Mouse (Mus musculus): ENCODE measurements around the gene Fam193a.

The Fam193a gene

DNA sequence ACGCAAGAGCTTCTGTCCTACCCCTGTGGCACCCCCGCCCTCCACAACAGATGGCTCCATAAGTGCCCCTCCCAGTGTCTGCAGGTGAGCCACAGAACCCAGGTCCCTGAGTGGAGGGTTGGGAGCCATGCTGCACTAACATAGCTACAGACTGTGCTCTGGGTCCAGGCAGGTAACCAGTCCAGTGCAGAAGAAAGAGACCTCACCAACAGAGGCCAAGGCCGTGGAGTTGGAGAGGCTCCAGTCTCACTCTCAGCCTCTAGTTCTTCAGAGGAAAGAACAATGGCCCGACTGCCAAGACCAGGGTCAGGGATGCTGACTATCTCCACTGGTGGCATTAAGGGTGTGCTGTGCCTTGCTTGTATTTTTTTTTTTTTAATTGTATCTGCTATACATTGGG is 91.6 kb downstream of the Fam193a start:
- no peak for DNase-seq (ENCODE audit: low spot score in 2 of 2)

DNA sequence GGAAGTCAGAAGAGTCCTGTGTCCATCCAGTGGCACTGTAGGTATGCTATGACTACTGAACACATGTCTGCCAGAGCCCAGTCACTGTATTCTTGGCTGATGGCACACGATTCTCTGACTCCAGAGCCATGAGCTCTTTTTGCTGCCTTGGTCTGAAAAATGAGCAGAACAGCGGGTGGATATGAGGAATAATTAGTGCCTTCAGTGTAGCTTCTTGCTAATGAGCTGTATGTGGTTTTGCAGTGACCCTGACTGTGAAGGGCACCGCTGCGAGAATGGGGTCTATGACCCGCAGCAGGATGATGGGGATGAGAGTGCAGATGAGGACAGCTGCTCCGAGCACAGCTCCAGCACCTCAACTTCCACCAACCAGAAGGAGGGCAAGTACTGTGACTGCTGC is 92.1 kb downstream of the Fam193a start:
- no peak for DNase-seq (ENCODE audit: low spot score in 2 of 2)

DNA sequence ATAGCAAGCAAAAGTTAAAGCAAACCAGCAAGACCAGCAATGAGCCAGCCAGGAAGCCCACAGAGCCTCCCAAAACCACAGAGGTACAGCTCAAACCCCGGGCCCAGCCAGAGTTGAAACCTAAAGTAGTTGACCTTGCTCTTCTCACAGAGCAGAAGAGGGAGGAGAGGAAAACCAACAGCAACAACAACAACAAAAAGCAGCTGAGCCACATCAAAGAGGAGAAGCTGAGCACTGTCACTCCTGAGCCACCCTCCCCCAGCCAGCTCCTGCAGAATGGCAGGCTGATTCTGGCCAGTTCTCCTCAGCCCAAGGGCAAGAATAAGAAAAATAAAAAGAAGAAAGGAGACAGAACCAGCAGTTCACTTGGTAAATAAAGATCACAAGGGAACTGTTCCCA is 96.3 kb downstream of the Fam193a start:
- DNase-seq (ENCODE audit: low spot score in 2 of 2) = no peak

DNA sequence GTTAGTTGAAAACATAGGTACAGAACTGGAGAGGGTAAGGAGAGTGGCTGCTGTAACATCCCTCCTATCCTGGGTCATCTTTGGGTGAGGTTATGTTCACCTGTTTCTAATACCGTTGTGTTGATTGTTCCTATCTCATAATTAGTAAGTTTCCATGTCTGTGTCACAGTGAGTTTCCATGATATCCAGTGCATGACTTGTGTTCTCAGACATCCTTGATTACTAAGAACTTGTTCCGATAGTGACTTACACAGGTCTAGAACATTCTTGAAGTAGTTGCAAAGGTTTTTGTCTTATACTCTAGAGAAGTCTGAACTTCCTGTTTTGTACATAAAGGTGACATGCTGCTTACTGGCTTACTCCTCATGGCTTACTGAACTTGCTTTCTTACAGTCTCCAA is 96.9 kb downstream of the Fam193a start:
- DNase-seq (ENCODE audit: low spot score in 2 of 2) = no peak

DNA sequence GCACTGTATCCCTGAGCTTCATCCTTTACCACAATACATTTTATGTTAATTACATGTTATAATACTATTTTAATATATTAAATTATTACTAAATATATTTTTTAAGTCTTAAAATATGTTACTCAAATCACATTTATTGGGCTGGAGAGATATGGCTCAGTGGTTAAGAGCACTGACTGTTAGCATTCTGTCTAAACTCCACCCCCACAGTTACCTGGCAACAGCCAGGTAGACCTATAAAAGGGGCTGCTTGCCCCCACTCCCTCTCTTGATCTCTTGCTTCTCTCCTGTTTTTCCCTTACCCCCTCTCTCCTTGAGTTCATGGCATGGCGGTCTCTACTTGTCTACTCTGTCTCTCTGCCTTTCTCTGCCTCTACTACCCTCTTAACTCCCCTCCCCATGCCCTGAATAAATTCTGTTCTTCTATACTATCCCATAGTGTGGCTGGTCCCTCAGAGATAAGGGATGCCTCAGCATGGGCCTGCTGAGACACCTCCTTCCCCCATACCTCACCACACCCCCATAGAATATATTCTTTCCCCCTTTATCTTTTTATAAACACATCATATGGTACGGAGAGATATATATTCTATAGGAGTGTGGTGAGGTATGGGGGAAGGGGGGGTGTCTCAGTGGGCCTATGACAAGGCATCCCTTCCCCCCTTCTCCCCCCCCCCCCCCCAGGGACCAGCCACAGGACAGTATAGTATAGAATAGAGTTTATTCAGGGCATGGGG is 98.5 kb downstream of the Fam193a start:
- DNase-seq (ENCODE audit: low spot score in 2 of 2) = no peak

DNA sequence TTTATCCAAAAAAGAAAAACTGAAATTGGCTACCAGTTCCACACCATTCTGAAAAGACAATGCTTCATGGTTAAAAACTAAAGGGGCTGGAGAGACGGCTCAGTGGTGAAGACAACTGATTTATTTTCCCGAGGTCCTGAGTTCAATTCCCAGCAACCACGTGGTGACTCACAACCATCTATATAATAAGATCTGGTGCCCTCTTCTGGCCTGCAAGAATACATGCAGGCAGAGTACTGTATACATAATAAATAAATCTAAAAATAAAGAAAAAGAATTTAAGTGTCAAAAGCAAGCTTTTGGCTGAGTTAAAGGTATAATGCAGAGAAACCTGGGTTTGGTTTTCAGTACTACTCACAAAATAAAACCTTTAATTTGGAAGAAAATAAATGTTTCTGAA is 111.2 kb downstream of the Fam193a start:
- DNase-seq (ENCODE audit: low spot score in 2 of 2) = no peak

DNA sequence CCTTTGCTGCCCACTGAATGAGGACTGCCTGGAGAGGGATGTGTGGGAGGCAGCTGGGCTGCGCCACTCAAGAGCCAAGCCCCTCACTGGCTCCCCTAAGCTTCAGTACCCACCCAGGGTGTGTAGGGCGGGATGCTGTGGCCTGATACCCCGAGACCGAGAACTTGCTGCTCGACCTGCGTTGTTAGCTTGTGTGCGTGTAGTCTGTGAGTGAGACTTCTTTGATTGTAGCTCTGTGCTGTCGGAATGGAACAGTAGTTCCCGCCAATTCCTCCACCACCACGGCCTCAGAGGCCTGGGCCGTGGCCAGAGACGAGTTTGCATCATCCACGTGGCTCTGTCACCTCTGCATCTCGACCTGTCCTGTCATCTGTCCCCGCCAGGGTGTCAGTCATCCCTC is 116.0 kb downstream of the Fam193a start:
- DNase-seq (ENCODE audit: low spot score in 2 of 2) = no peak

DNA sequence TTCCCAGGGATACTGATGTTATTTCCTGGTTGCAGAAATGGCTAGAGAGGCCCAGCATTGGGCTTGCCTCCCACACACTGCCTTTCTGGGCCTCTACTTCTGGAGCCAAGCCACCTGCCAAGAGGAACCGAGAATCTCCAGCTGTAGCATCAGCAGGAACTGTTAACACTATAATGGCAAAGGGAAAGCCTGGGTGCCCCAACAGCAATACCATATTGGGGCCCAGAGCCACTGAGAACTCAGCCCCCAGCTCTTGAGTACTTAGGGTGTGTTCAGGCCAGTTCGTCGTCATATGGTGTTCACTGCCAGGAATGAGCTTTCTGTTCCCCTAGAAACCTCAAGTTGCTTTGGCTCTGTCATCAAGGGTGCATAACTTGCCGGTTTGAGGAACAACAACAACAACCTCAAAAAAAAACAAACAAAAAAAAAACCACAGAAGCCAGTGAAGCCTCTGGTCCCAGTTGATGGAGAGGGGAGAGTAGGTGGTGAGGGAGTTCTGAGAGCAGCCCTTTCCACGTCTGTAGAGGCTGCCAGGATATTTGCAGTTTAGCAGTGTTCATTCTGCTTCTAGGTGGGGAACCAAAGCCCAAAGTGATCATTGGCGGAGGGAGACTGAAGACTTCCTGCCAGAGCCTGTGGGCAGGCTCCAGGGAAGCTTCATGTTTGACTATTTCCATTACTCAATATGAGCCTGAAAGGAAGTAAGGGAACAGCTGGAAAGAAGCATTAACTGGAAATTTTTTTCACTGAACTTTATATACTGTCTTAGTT is 117.8 kb downstream of the Fam193a start:
- DNase-seq (ENCODE audit: low spot score in 2 of 2) = peak in 1 of 2 experiments; percentile 28

DNA sequence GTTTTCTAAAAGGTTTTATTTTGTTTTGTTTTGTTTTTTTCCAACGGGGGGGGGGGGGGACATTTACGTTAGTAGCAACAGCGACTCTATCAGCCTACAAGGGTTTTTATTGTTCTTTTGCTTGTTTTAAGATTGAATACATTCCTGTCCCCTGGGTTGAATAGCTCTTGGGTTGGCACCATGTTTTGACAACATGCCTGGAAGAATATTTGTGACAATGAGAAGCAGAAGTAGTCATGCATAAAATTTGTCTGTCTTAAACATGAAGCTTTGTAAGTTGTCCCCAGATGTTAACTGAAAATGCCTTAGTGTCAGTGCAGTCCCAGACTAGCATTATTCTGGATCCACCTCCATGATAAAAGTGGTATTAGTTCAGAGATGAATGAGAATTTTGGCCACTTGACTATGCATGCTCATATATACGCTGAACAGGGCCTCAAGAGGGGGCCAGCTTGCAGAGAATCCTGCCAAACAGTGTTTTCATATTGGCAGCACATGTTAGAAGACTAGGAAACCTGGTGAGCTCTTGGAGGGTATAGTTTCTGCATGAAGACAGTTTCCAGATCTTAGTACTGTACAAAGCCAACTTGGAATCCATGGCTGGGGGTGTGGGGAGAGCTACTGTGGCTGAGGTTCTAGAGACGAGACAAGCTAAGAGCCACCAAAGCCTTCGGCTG is 119.1 kb downstream of the Fam193a start:
- no peak for DNase-seq (ENCODE audit: low spot score in 2 of 2)

DNA sequence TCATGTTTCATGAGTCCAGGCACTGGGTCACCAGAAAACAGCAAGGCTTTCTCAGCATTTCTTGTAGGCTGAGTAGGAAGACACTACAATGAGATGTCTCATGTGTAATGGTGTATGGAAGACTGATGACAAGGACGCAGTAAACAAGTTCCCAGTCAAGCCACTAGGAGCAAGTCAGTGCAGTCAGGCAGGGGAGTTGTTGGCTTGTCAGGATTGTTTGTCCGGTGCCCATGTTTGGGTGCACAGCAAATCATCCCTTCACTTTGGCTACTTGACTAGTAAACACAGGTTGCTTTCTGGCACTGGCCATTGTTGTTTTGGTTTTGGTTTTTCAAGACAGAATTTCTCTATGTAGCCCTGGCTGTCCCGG is 119.7 kb downstream of the Fam193a start:
- no peak for DNase-seq (ENCODE audit: low spot score in 2 of 2)

DNA sequence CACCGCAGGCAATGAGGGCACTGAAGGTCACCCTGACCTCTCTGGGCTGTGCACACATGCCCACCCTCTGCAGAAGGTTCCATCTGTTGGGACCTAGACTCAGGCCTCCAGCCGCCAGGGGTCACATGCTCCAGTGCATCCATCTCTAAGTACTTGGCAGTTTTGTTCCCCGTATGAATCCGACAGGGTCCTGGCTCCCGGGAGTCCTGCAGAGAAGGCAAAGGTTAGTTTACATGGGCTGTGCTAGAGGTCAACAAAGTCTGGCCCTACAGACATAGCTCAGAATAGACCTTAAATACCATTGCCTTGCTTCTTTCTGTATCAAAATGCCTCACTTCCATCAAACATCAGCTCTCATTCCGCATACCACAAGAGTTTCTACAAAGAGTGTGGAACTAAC is 127.0 kb downstream of the Fam193a start:
- DNase-seq (ENCODE audit: low spot score in 2 of 2) = no peak

DNA sequence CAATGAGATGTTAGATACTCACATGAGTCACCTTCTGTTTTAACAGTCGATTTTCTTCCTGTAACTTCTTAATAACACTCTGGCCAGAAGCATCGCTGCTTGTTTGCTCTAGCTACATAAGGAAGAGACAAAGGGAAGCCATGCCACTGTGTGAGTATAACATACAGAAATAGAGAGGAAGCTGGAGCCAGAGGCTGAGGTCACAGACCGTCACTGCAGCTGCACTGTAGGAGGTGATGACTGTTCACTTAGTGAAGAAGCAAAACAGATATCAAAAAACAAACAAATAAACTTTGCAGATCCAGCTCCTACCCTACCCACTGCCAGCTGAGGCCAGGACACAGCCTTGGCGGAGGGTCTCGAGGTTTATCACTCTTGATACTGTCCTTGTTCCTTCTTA is 131.2 kb downstream of the Fam193a start:
- no peak for DNase-seq (ENCODE audit: low spot score in 2 of 2)

DNA sequence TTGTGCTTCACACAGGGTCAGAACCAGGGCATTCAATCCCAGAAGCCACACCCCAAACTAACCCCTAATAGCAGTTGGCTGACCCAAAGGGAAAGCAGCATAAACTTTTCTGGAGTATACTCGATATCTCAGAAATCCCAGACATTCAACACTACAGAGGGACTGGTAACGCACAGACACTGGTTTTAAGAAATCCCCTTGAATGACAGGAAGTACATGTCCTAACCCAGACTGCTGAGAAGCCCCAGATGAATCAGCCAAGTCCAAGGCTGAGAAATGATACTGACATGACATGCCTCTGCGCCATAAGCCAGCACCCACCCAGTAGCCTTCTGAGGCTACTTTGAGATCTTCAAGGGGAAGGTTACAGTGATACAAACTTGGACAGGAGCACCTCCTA is 131.9 kb downstream of the Fam193a start:
- no peak for DNase-seq (ENCODE audit: low spot score in 2 of 2)

DNA sequence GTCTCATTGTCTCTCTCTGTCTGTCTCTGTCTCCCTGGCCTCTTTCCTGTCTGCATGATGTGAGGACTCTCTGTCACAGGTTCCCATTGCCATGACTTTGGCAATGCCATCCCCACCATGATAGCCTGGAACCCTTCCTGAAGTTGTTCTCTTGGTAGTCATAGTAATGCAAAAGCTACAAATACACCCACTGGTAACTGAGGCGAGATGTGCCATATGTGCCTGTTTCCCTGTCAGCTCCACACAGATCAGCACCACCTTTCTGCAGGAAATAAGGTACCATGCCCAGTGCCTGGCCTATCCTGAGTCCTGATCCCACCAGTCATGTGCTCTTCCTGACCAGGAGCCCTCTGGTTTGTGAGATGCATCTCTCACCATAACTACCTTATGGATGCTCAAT is 132.7 kb downstream of the Fam193a start:
- DNase-seq (ENCODE audit: low spot score in 2 of 2) = no peak

DNA sequence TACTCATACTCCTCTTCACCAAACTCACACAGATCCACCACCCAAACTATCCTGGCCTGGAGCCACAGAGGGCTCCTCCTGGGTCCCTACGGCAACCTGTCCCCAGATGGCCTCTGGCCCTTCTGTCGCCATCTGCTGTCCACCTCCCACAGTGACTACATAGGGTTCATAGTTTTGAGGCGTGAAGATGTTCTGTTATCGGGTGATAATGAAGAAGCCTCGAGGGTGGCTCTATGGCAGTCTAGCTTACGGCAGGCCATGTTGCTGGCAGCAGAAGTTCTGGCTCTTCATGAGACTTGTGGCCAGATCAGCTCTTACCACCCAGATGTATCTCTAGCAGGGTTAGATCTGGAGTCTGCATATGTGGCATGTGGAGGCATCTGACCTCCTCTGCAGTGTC is 133.1 kb downstream of the Fam193a start:
- DNase-seq (ENCODE audit: low spot score in 2 of 2) = no peak

DNA sequence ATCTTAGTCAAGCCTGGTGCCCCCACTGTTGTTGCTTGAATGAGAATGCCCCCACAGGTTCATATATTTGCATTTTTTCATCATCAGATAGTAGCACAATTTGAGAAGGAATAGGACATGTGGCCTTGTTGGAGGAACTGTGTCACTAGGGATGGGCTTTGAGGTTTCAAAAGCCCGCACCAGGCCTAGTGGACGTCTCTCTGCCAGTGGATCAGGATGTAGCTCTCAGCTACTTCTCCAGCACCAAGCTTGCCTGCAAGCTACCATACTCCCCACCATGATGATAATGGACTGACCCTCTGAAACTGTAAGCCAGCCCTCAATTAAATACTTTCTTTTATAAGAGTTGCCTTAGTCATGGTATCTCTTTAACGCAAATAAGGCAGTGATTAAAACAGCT is 142.8 kb downstream of the Fam193a start:
- no peak for DNase-seq (ENCODE audit: low spot score in 2 of 2)

DNA sequence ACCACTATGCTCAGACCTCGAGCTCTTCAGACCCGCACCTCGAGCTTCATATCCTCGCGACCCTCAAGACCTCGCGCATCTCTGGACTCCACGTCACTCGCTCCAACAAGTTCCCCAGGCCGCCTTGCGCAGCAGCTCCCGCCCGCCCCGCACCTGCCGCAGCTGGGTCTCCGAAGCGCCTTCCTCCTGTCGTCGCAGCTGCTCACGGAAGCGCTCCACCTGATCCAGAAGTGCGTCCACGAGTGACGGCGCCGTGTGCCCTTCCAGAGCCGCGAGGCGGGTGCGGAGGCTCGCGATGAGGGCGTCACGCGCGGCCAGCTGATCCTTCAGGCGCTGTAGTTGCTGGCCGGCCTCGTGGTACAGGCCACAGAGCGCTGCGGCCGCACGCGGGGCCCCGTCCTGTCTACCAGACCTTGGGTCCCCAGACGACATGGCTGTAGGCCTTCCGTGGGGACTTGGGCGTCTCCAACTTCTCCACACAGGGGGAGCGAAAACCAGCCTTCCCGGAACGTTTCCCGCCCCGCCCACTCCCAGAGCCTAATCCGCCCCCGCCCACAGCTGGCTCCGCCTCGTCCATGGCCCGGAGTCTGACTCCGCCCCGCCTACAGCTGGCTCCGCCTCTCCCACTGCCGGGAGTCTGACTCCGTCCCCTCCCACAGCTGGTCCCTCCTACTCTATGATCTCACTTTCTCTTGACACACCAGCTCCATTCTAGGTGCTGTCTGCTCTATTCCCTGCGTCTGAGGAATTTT is 143.9 kb downstream of the Fam193a start, which contains the start of gene Tnip2:
TSS of gene Tnip2 (minus strand) at position 526 of the 752 bp plus-strand sequence.
- peak; percentile 93 to 98 for DNase-seq (ENCODE audit: low spot score in 2 of 2)

DNA sequence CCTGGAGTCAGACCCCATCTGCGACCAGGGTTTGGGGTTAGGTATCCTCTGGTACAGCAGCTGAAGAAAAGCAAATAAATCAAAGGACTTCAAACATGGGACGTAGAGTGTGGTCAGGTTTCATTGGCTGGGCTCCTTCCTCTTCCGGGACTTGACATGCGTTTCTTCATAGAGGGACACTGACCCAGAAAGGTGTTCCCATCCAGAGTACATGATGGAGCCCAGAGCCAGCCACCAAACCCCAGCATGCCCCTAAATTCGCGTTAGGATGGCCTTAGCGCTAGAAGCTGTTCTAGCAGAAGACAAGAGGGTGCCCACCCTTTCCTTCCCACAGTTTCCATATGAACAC is 144.5 kb downstream of the Fam193a start:
- no peak for DNase-seq (ENCODE audit: low spot score in 2 of 2)

DNA sequence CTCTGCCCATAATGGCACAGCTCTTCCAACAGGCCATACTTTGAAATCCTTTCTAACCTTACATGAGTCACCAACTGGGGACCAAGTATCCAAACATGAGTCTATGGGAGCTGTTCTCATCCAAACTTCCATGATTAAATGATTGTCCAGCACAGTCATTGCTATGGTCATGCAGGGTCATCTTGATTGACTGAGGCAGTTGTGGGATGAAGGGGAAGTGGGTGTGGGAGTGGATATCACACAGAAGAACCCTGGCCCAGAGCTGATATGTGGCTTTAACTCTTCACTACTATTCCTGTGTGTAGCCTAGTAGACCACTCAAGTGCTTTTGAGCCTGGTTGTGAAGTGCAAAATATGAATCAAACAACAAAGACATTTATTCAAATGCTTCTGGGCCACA is 145.4 kb downstream of the Fam193a start:
- DNase-seq (ENCODE audit: low spot score in 2 of 2) = peak in 1 of 2 experiments; percentile 14

DNA sequence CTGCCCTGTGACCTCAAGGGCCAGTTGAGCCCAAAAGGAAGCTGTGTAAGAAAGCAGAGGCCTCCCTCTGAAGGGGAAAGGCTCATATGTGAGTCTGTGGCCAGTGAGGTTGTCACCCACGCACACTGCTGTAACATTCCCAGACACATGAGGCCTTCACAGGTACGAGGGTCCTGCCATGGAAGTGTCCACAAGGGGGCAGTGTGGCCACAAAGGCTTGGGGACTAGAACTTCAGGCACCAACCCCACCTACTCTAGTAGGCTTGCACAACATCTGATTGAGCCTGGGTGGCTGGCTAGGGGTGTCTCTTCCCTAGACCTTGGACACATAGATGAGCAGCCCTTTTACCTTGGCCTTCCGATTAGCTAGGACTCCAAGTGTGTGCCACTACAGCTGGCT is 148.2 kb downstream of the Fam193a start:
- peak; percentile 63 to 80 for DNase-seq (ENCODE audit: low spot score in 2 of 2)

DNA sequence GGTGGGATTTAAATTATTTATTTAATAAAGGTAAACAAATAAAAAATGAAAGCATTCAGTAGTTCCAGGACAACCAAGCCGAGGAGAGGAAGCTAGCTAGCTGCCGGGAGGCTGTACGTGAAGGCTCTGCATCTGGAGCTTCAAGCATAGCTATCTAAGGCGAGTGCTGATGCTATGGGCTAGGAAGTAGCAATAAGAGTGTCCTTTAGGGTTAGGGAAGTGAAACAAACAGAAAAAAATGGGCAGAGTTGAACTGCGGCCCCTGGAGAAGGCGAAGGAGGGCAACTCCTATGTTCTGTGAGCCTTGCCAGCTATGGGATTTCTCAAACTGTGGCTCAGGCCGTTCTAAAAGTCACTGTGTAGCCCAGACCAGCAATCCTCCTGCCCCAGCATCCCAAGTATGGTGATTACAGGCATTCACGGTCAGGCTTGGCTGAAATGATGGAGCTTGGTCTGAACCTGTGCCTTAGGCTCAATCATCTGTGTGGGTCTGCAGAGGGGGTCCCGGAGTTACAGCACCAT is 149.7 kb downstream of the Fam193a start:
- no peak for DNase-seq (ENCODE audit: low spot score in 2 of 2)

All from urinary bladder, postnatal 4 days (tissue).